ENCODE assay signal across 1 mouse cellular context in the genomic region with DNA sequence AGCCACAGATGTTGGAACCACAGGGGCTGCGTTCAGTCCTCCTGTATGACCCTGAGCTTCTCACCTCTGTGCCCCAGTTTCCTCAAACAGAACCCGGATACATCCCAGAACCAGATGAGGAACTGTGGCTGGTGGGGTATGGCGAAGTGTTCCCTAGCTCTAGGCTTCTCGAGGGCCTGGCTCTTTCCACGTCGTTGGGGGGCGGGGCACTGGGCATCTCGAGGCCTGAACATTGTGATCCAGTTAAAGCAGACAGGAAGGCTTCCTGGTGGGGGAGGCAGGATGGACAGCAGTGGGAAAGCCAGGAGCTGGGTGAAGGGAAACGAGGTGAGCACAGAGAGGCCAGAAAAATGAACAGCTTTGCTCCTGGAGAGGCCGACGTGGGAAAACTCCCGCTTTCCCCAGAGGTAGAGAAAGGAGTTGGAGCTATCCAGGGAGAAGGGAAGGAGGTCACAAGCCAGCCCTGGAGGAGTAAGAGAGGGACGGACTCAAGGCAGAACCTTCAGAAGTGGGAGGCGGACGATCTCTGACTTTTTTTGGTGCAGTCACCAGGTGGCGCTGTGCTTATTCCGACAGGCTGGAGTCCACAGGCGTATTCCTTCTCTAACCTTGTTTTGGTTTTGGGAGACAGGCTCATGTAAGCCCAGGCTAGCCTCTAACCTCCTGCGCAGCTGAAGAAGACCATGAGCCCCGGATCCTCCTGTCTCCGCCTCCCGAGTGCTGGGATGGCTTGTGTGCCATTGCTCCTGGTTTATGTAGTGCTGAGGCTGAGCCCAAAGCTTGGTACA.
TF ChIP-seq lines count a peak whose summit lies in the region.

No protein-coding gene starts in this region.

TF ChIP-seq in MEL, 35 proteins besides CTCF, POLR2A, EP300 and RAD21:
- TF ChIP-seq TCF12 (IDR thresholded peaks at IDR 0.05; ENCODE audit: low read depth, low read length): no peak
- TF ChIP-seq GATA1 (IDR thresholded peaks at IDR 0.05; ENCODE audit: low read depth, low read length): no peak
- peak; percentile 23; the same call in 1 of the 2 replicates for TF ChIP-seq ZC3H11A (IDR thresholded peaks at IDR 0.05; ENCODE audit: low read depth, low read length)
- TF ChIP-seq MYB (IDR thresholded peaks at IDR 0.05; ENCODE audit: low read depth, low read length): no peak
- TF ChIP-seq MXI1 (IDR thresholded peaks at IDR 0.05; ENCODE audit: low read depth, low read length): 0 out of 2 replicates have a peak, but pooled peaks have one; percentile 20
- TF ChIP-seq ZMIZ1 (IDR thresholded peaks at IDR 0.05; ENCODE audit: low read depth, low read length): no peak
- no peak for TF ChIP-seq JUND (IDR thresholded peaks at IDR 0.05; ENCODE audit: low read depth, low read length)
- TF ChIP-seq USF2 (IDR thresholded peaks at IDR 0.05; ENCODE audit: borderline replicate concordance in 1 of 2, insufficient read depth in 1 of 2, low read depth in 1 of 2, low read length in 2 of 2): no peak
- no peak for TF ChIP-seq ETS1 (IDR thresholded peaks at IDR 0.05; ENCODE audit: low read depth, low read length)
- TF ChIP-seq TBP (IDR thresholded peaks at IDR 0.05; ENCODE audit: low read depth, low read length): 0 out of 2 replicates have a peak, but pooled peaks have one; percentile 28
- no peak for TF ChIP-seq MAX (IDR thresholded peaks at IDR 0.05; ENCODE audit: low read length)
- peak; percentile 64 for TF ChIP-seq HCFC1 (IDR thresholded peaks at IDR 0.05; ENCODE audit: low read depth, low read length)
- no peak for TF ChIP-seq BHLHE40 (IDR thresholded peaks at IDR 0.05; ENCODE audit: borderline replicate concordance, low read depth, low read length)
- TF ChIP-seq MAZ (IDR thresholded peaks at IDR 0.05; ENCODE audit: low read depth, low read length): no peak
- 0 out of 2 replicates have a peak, but pooled peaks have one; percentile 26 for TF ChIP-seq NELFE (IDR thresholded peaks at IDR 0.05; ENCODE audit: low read depth, low read length)
- no peak for TF ChIP-seq MAFK (IDR thresholded peaks at IDR 0.05; ENCODE audit: borderline replicate concordance, low read depth, low read length)
- TF ChIP-seq MYC (IDR thresholded peaks at IDR 0.05; ENCODE audit: low read depth, low read length): 0 out of 2 replicates have a peak, but pooled peaks have one; percentile 25
- no peak for TF ChIP-seq KAT2A (conservative IDR thresholded peaks at IDR 0.05; ENCODE audit: low read depth, low read length)
- TF ChIP-seq POLR2AphosphoS5 (IDR thresholded peaks at IDR 0.05; ENCODE audit: borderline replicate concordance, low read depth, low read length): no peak
- peak; percentile 83 for TF ChIP-seq SMC3 (IDR thresholded peaks at IDR 0.05; ENCODE audit: low read depth, low read length)
- peak; percentile 63 for TF ChIP-seq SIN3A (IDR thresholded peaks at IDR 0.05; ENCODE audit: low read length)
- TF ChIP-seq GABPA (IDR thresholded peaks at IDR 0.05; ENCODE audit: low read depth, low read length): no peak
- no peak for TF ChIP-seq ELF1 (IDR thresholded peaks at IDR 0.05; ENCODE audit: low read depth, low read length)
